Mouse (Mus musculus): ENCODE data around the gene Slc10a2.
"Not testable (repeated sequence)": the region's sequence is repeated elsewhere in the genome, so short reads cannot be mapped to it uniquely, and the experiment has no call there.

Slc10a2 gene

DNA sequence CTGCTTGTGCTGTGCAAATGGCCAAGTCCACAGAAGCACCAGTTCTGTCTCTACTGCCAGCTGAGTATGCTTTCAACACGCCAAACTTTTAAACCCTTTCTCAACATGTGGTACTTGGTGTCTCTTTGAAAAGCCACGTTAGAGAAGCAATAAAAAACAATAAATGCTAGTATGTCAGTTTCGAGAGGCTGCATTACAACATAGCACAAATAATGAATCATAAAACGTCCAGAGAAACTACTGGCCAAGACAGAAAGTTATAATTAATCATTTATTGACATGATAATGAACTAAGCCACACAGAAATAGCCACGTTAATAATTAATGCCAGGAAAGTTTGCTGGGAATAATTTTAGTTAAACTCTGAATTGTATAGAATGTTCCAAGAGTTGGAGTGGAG lies at the start of gene Slc10a2:
Gene Slc10a2 (minus strand): TSS at position 166 of the 400 bp plus-strand sequence.
- in situ Hi-C loops (cut with MboI, MseI), result no loop called here

GRCm38 (mm10) chr8:5129322-5129829 lies 24.2 kb upstream of the Slc10a2 start:
- in situ Hi-C loops (cut with MboI, MseI), result no loop called here

- in situ Hi-C loops (cut with MboI, MseI), result no loop called here
Observed at GRCm38 (mm10) chr8:5106855-5107254, 1.7 kb upstream of the Slc10a2 start.

- in situ Hi-C loops (cut with MboI, MseI), result no loop called here
Observed at GRCm38 (mm10) chr8:5095392-5095791, 9.8 kb downstream of the Slc10a2 start.

GRCm38 (mm10) chr8:5093991-5094390 lies 11.2 kb downstream of the Slc10a2 start:
- in situ Hi-C loops (cut with MboI, MseI), result not testable (repeated sequence)

- in situ Hi-C loops (cut with MboI, MseI), result no loop called here
Observed at GRCm38 (mm10) chr8:5073654-5074293, 31.4 kb downstream of the Slc10a2 start.

DNA sequence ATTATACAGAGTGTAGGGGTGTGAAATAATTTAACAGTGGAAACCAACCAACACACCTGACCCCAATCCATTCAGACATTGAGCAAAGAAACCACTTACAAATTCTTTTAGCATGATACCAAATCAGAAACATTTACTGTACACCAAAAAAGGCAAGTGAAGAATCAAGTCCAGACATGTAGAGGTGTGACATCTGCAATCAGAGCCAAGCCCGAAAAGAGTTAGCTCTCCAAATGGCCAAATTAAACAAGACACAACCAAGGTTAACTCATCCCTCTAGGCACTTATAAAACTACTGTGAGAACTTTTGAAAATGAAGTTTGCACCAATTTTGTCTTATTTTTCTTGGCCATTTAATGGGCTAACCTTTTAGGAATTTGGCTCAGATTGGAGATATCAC lies 46.3 kb downstream of the Slc10a2 start:
- in situ Hi-C loops (cut with MboI, MseI), result no loop called here

DNA sequence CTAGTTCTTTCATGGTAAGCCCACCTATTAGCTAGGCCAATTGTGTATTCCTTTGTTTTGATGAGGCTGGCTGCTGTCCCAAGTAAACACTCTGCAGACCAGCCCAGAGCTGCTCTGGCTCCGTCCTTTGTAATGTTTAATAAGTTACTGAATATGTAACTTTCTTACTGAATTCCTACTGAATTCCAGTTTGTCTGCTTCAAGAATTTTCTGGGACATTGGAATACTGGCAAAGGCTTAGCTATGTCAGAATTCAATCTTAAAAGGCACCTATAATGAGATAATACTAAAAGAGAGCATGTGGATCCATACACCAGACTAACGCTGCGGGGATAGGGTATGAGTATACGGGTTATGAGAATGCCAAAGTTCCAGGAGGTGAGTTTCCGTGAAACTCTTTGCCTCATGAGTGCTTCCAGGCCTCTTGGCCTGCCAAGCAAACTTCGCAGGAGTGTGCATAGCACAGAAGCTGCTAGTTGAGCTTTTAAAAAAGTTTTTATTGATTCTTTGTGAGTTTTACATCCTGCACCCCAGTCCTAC lies 60.7 kb downstream of the Slc10a2 start:
- in situ Hi-C loops (cut with MboI, MseI), result not testable (repeated sequence)

DNA sequence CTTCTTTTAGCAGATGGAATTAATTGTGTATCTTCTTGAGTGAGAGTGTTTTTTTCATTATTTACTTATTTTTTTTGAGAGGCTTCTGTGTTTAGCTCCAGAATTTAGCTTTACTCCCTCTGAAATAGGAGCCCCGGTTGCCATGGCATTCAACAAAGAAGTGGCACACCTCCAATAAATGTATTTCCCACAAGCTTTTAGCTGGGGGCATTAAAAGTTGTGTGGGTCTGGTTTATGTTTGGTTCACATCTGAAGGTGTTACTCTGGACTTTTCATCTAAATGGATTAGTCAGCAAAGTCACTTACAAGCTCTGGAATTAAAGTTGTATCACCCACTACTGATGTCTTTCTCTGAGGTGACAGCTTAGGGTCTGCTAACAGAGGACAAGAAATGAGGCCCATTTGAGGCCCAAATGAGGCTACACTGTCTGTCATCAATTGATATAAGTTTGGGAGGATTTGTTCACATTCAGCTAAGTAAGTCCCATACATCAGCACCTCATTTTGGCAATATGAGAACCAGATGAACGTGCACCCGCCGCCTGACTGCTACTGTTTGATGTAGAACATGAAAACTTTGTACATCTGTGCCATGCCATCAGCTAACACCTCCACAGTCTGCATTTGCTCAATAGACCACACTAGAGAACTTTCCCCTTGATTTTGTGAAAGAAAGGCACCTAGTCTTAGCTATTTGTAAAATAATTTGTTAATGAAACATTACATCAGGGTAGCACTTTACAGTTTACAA lies 66.2 kb downstream of the Slc10a2 start:
- in situ Hi-C loops (cut with MboI, MseI), result no loop called here

Measured in T-helper 2 cell (primary cell).